Mouse (Mus musculus) megakaryocyte, adult 5-6 weeks (primary cell): ENCODE measurements around the gene Troap. TPM values are rescaled to one million over a fixed set of nuclear protein-coding genes. Genes with fewer than 3 reads are reported as not detected.

Experiments
- ATAC-seq: 2 replicates; pipeline ENCODE4 v1.8.0; 2016; ENCODE audit warnings: mild to moderate bottlenecking, inconsistent platforms; ENCODE audit not compliant: poor library complexity, severe bottlenecking
- total RNA-seq, 2 experiments: library from RNA; stranded (forward) in 1 of 2; stranded (reverse) in 1 of 2; fragments of 153-499, 151-499 nt in 1 of 2; fragments of 221-1000, 200-1000 nt in 1 of 2; gene quantifications; 2 replicates each; pipeline versions ENCODE4 v1.2.3 to v1.2.4; 2015 to 2017

Troap gene
- total RNA-seq, 2 experiments from 2014 or later, result 27.1 to 27.9 TPM

DNA sequence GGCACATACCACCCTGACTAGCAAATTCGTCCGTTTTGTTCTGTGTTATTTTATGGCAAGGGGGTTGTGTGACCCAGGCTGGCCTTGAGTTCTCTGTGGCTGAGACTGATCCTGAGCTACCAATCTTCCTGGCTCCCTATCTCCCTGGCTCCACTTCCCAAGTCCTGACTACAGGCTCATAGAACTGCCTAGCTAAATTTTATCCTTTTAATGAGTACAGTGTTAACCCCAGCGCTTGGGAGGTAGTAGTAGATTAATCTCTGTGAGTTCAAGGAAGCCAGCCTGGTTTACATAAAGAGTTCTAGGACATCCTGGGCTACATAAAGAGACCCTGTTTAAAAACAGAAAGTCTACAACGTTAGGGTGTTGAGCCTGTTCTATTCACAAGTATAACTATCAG is 37.4 kb downstream of the Troap start:
- ATAC-seq, result no peak

DNA sequence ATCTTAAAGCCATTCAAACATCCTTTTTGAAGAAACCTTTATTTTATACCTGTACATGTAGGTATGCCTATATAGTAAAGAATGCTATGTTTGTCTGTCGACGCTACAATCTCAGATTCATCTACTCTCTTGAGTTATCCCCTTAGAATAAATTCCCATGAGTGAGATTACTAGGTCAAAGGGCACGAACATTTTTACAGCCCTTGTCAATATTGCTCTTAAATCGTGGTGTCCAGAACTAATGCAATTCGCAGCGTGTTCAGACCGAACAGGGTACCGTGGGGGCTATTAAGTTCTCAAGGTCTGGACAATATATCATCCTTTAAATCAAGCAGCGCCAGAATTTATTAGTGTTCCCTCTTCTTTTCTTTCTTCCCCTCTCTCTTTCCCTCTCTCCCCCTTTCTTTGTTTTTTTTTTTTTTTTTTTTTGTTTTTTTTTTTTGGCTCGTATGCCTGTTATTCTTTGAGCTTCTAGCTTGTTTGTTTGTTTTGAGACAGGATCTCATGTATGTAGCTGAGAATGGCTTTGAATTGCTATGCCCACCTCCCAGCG is 38.5 kb downstream of the Troap start:
- ATAC-seq, result no peak

DNA sequence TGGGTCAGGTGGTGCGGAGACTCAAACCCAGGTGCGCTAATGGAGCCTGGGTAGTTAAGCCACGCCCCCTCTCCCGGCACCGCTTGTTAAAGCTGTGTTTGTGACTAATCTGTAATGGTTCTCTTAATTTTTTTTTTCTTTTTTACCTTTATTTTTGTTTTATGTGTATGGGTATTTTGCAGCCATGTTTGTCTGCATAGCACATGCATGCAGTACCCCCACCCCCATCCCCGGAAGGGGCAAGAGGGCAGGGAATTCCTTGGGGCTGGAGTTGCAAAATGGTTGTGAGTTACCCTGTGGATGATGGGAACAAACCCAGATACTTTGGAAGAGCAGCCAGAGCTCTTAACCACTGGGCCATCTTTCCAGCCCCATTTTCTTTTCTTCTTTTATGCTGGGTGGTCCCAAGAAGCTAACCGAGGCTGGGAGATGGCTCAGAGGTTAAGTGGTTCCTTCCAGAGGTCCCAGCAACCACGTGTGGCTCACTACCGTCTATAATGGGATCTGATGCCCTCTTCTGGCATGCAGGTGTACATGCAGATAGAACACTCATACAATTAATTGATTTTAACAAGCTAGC is 39.1 kb downstream of the Troap start:
- no peak for ATAC-seq

DNA sequence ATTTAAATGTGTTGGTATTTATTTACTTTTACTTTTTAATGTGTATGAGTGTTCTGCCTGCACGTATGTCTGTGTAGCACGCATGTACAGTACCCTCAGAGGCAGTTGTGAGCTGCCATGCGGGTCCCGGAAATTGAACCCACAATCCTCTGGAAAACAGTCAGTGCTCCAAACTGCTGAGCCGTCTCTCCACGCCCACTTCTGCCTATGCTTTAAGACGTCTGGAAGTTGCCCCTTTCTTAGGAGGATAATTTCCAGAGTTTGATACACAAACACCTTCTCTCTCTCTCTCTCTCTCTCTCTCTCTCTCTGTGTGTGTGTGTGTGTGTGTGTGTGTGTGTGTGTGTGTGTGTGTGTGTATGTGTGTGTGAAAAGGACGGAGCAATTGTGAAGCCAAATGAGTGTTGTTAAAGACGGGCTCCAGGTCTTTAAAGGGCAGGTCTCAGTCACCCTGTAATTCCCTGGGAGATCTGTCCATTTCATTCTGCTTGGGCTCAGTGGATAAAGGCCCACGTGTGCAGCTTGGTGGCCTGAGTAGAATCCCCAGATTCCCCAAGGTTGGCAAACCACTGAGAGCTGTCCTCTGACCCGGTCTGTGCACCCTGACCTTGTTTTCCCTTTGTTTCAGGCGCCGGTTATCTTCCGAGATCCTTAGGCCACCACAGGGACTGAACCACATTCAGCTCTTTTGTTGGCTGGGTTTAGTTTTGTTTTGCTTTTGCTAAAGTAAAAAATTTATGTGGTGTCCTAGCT is 40.1 kb downstream of the Troap start:
- ATAC-seq, result no peak

DNA sequence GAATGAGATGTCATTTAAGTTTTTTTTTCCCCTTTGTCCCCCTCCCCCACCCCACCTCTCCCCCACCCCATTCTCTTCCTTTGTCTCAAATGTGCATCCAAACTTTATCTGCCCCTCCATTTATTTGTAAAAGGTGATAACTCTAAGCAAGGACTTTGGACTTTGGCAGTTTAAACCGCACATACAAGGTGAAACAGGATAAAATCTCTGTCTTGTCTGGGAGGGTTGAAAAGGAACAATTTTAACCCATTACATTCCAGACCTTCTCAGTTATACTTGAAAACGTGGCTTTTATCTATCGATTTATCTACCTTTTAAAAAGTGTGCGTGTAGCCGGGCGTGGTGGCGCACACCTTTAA is 40.7 kb downstream of the Troap start:
- ATAC-seq, result no peak

DNA sequence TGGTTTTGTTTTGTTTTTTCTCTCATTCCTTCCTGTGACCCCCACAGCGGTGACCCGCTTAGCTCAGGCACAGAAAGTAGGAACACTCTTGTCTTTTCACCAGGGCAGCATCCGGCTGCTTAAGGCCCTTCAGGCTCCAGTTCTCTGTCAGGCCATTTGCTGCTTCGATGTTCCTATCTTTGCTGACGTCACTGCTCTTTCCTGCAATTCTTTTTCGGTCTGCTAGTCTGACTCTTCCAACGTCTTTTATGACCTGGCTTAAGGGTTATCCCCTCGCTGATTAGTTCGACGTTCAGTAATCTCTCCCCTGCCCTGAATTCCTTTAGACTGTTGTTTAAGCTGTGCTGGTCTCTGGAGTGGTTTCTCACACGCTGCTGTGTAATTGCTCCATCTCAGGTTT is 42.2 kb downstream of the Troap start:
- no peak for ATAC-seq

DNA sequence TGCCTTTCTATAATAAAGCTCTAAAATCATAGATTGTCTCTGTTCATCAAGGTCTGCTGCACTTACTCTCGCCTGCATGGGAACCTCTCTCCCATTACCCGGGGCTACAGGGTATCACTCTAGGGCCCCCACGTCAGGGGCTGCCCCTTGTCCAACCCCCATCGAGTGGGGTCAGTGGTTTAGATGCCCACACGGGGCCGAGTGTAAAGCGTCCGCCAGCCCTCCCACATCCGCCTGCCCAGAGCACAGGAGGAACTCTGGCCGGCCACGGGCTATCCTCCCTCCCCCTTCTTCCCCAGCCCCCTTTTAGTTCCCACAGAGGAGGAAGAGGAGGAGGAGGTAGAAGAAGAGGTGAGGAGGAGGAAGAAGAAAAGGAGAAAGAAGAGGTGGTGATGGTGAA is 46.4 kb downstream of the Troap start:
- ATAC-seq, result no peak

DNA sequence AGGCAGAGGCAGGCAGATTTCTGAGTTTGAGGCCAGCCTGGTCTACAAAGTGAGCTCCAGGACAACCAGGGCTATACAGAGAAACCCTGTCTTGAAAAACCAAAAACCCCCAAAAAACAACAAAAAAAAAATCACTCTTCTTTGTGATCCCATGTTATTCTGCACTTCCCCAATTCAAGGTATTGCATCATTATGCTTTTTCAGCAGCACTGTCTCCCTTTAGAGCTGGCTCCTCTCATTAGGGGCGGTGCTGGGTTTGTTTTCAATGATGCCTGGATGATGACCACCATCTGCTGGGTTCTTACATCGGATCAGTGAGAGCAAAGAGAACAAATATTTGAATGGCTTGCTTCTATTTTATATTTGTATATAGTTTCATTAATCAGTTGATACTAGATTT is 48.3 kb downstream of the Troap start:
- ATAC-seq, result no peak

DNA sequence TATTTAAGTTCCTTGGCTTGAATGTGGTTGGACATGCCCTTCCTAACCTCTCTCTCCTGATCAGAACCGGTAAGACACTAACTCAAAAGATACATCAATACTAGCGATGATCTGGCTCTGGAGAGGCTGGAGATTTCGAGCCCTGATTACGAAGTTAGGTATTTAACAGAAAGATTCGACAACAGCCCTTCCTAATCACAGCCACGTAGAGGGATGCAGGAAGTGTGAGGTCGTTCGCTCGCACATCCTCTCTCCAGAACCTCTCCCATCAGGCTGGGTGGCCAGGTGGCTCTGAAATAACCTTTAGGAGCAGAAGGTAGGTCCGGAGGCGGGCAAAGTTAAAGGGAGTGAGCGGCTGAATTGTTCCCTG is 51.3 kb downstream of the Troap start, which contains the start of gene Spats2:
TSS of gene Spats2 (plus strand) at position 206 of the 370 bp plus-strand sequence.
- no peak for ATAC-seq

DNA sequence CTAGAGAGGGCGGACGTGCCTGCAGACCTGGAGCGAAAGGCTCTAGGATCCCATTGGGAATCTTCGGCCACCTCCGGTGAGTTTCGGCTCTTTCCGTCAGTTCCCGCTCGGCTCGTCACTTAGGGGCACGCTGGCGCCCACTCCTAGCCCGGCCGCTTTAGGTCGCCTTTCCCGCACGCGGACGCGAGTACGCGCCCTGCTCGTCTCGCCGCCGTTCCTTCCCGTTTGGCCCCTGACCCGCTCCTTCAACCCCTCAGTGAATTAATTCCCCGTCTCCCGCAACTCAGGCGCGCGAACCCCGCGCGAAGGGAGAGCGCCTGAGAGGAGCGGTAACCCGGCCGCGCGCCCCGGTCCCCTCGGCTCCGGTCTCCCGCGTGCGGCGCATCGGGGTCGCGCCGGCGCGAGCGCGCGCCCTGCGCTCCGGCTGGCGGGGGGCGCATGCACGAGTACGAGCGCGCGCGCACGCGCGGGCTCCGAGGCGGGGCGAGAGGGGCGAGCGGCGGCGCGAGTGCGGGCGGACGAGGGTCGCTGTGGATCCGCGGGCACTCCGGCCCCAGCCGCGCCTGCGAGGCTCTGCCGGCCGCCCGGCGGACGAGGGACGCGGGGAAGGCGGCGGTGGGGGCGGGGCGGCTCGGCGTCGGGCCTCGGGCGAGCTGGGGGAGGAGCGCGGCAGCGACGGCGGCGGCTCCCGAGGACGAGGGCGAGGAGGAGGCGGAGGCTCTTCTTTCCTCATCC is 51.9 kb downstream of the Troap start:
- 0 out of 2 replicates have a peak, but pooled peaks have one; percentile 35 for ATAC-seq

DNA sequence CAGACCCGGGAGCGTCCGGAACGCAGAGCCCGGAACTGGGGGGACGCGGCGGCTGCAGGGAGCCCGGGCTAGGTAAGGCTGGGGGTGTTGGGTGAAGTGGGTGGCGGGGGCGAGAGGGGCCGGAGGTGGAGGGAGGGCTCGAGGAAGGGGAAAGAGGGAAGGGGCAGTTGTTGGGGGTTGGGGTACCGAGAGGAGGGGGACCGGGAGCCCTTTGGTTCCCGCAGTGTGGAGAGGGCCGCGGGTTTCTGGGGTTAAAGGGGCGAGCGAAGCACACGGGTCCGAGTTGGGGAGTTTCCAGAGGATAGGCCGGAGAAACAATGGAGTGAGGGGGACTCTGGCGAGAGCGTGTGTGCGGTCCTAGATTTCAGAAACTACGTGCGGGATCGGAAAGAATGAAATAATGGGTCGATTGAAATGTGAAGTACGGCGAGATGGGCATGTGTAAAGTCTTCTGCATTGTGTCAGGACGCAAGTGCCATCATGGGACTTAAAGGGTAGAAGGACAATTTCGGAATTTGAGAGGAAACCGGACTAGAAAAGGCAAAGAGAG is 52.5 kb downstream of the Troap start:
- ATAC-seq, result no peak

DNA sequence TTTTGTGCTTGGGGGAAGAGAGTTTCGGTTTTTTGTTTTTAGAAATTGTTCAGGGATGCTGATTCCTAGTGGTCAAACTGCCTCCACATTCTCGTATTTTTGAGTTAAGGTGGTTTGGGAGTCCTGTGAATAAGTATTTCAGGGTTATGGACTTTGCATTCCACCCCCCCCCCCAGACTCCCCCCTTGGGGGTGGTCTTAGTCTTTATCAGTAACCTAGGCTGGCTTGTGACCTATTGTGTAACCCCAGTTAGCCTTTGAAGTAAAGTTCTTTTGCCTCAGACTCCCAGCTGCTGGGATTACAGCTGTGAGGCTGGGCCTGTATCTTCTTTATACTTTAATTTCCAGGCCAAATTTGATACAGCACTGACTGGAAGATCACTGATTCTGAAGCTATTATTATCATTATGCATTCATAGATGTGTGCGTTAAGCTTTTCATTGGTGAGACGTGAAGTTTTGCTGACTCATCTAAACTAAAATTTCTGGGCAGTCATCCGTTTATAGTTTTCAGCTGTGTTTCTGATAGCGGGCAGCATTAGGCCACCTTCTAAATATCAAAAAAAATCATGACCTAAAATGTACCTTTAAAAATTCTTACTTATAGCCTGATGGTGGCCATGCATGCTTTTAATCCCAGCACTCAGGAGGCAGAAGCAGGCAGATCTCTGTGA is 53.6 kb downstream of the Troap start:
- no peak for ATAC-seq

DNA sequence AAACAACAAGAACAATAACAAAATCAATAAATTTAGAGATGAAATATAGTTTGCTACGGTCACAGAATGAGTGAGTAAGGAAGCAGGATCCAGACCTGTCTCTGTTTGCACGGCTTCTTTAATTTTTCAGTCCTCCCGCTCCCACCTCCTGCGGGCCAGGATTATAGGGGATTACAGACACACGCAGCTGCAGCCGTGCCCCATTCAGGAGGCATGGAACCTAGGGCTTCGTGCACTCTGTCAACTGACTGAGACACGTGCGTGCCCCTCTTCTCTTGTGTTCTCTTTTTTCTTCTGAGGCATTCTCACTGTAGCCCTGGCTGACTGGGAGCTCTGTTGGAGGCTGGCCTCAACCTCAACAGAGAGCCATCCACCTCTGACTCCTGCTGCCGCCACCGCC is 55.1 kb downstream of the Troap start:
- no peak for ATAC-seq

DNA sequence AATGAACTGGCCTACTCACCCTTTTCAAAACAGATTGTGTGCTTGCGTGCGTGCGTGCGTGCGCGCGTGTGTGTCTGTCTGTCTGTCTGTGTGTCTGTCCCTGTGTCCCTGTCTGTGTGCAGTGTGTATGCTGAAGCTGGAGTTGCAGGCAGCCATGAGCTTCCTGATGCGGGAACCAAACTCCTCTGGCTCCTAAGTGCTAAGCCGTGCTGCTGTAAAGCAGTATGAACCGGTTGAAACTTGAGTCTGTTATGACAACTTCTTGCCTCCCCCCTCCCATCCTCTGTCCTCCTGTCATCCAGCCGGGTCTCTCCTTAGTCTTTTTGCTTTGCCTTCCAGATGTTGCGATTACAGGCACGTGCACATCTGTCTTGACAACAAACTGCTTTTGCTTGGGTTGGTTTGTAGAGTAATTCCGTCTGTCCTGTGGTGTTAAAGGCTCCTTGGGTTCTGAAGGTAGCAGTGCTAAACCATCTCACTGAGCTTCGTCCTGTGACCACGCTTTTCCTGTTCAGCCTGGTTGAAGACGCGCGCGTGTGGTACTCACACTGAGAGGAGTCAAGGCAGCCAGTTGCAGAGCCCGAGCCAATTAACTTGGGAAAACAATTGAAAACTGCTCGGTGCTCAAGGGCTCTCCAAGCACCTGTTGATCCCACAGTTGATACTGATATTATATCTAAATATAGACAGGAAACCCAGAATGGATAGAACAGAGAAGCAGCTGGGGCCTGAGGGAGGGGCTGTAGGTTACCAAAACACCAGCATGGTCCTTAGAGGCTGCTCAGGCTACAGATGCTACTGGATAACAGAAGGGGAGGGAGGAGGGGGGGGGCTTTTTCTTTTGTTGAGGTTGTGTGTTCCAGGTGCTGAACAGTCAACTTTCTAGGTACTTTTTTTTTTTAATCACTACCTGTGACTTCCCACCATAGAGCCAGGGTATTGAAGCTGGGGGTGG is 55.9 kb downstream of the Troap start:
- ATAC-seq, result no peak

Other genes starting within 250 kb of the Troap start
- gene Prkag1, start 243.1 kb upstream of the Troap start, total RNA-seq (2015), result 60.5 TPM in 2 replicates
- 99.7 and 126 TPM in 2 replicates for gene Prkag1, start 243.1 kb upstream of the Troap start, total RNA-seq (2017)
- 33.7 and 37.1 TPM in 2 replicates for gene Kmt2d, start 203.4 kb upstream of the Troap start, total RNA-seq (2015)
- gene Kmt2d, start 203.4 kb upstream of the Troap start, total RNA-seq (2017), result 16.7 and 52.1 TPM in 2 replicates
- 4.8 and 9.6 TPM in 2 replicates for gene Rhebl1, start 180.0 kb upstream of the Troap start, total RNA-seq (2015)
- 3.4 and 10.2 TPM in 2 replicates for gene Rhebl1, start 180.0 kb upstream of the Troap start, total RNA-seq (2017)
- gene Dhh, start 176.0 kb upstream of the Troap start, total RNA-seq (2015), result not detected in 2 replicates
- not detected in 2 replicates for gene Dhh, start 176.0 kb upstream of the Troap start, total RNA-seq (2017)
- gene Lmbr1l, start 156.3 kb upstream of the Troap start, total RNA-seq (2015), result 10.7 and 11.1 TPM in 2 replicates
- 11.1 and 28.8 TPM in 2 replicates for gene Lmbr1l, start 156.3 kb upstream of the Troap start, total RNA-seq (2017)
- 2,048 and 2,084 TPM in 2 replicates for gene Tuba1b, start 140.0 kb upstream of the Troap start, total RNA-seq (2015)
- 628 and 646 TPM in 2 replicates for gene Tuba1b, start 140.0 kb upstream of the Troap start, total RNA-seq (2017)
- 0.25 and 0.64 TPM in 2 replicates for gene Gm49450, start 121.0 kb upstream of the Troap start, total RNA-seq (2015)
- gene Gm49450, start 121.0 kb upstream of the Troap start, total RNA-seq (2017), result not detected in 2 replicates
- gene Tuba1a, start 120.9 kb upstream of the Troap start, total RNA-seq (2015), result 118 and 120 TPM in 2 replicates
- gene Tuba1a, start 120.9 kb upstream of the Troap start, total RNA-seq (2017), result 64.2 and 66.5 TPM in 2 replicates
- 232 and 270 TPM in 2 replicates for gene Tuba1c, start 44.7 kb upstream of the Troap start, total RNA-seq (2015)
- 124 and 128 TPM in 2 replicates for gene Tuba1c, start 44.7 kb upstream of the Troap start, total RNA-seq (2017)
- not detected in 2 replicates for gene Prph, start 19.4 kb upstream of the Troap start, total RNA-seq (2015)
- gene Prph, start 19.4 kb upstream of the Troap start, total RNA-seq (2017), result not detected in 2 replicates
- gene C1ql4, start 13.2 kb downstream of the Troap start, total RNA-seq (2015), result not detected in 2 replicates
- not detected in 2 replicates for gene C1ql4, start 13.2 kb downstream of the Troap start, total RNA-seq (2017)
- not detected in 2 replicates for gene Dnajc22, start 18.6 kb downstream of the Troap start, total RNA-seq (2015)
- gene Dnajc22, start 18.6 kb downstream of the Troap start, total RNA-seq (2017), result 0.11 TPM in 1 of 2 replicates, not detected in the other
- not detected in 2 replicates for gene Spats2, start 51.3 kb downstream of the Troap start, total RNA-seq (2015)
- gene Spats2, start 51.3 kb downstream of the Troap start, total RNA-seq (2017), result not detected in 2 replicates
- not detected in 2 replicates for gene Kcnh3, start 150.3 kb downstream of the Troap start, total RNA-seq (2015)
- gene Kcnh3, start 150.3 kb downstream of the Troap start, total RNA-seq (2017), result not detected in 2 replicates
- 30.6 and 38.3 TPM in 2 replicates for gene Mcrs1, start 177.4 kb downstream of the Troap start, total RNA-seq (2015)
- gene Mcrs1, start 177.4 kb downstream of the Troap start, total RNA-seq (2017), result 29.4 and 30.4 TPM in 2 replicates
- gene Prpf40b, start 220.5 kb downstream of the Troap start, total RNA-seq (2015), result 0.27 and 0.89 TPM in 2 replicates
- 0.12 and 1.1 TPM in 2 replicates for gene Prpf40b, start 220.5 kb downstream of the Troap start, total RNA-seq (2017)
- not detected in 2 replicates for gene Fam186b, start 221.3 kb downstream of the Troap start, total RNA-seq (2015)
- gene Fam186b, start 221.3 kb downstream of the Troap start, total RNA-seq (2017), result not detected in 2 replicates